Mouse (Mus musculus) effector memory CD4-positive, alpha-beta T cell, adult 5 months (primary cell): ENCODE measurements around the gene H2al2a. TPM values are rescaled to one million over a fixed set of nuclear protein-coding genes. Genes with fewer than 3 reads are reported as not detected.

Source experiments
- polyA plus RNA-seq: library from polyadenylated mRNA; unstranded; fragments of 100-300 nt; shearing (Covaris generic); gene quantifications from one replicate; pipeline ENCODE4 v1.2.1, GENCODE M21; 2017

H2al2a gene
- not detected for polyA plus RNA-seq

GRCm38 (mm10) chr2:17996858-17997257 lies at the start of gene H2al2a:
H2al2a (minus strand) TSS chr2:17996958.

DNA sequence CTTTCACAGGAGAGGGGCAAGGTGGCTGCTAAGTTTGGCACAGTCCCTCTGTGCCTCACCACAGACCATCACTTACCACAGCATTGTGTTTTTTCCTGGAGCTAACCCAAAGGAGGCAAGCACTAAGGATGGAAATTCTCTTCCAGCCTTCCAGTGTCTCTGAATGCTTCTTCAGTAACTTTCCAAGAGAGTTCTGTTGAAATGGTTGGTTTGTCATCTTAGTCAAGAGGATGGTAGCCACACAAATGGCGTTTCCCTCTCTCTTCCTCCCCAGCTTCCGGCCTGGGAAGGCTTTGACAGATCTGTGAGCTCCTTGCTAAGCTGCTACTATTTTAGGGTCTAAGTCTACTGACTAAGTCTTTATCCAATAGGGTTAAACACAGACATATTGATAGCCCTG lies 40.7 kb upstream of the H2al2a start, which contains the start of gene A930004D18Rik:
TSS of gene A930004D18Rik (minus strand) at position 247 of the 400 bp plus-strand sequence.

Other genes with a start within 250 kb of the H2al2a start
- 0.11 TPM for gene A930004D18Rik, start 40.8 kb upstream of the H2al2a start, polyA plus RNA-seq
- not detected for gene Skida1, start 52.1 kb upstream of the H2al2a start, polyA plus RNA-seq
- gene Mllt10, start 58.3 kb upstream of the H2al2a start, polyA plus RNA-seq, result 99.0 TPM